Mouse (Mus musculus) CH12.LX (cell line): ENCODE results near the gene Galnt17. TPM values are rescaled to one million over a fixed set of nuclear protein-coding genes. Genes with fewer than 3 reads are reported as not detected.

Experiments used
- DNase-seq: peaks from one replicate; pipeline ENCODE4 v3.0.0-alpha.2; 2013; ENCODE audit errors: extremely low read depth
- H3K27ac ChIP-seq: 2 replicates; pipeline ENCODE4 v1.5.1; 2012; ENCODE audit warnings: low read depth, mild to moderate bottlenecking, control low read depth, moderate library complexity; ENCODE audit not compliant: insufficient read depth
- H3K27me3 ChIP-seq: replicated peaks from 2 replicates; pipeline ENCODE3; 2012; ENCODE audit warnings: inconsistent platforms
- H3K36me3 ChIP-seq, 2 experiments: replicated peaks in 1 of 2; 2 replicates each; pipeline versions ENCODE3 to v1.6.1; 2012; ENCODE audit warnings: inconsistent platforms in 1 of 2, low read length in 1 of 2, mild to moderate bottlenecking in 1 of 2, mixed read lengths in 1 of 2, moderate library complexity in 1 of 2; ENCODE audit not compliant: control insufficient read depth in 1 of 2, insufficient read depth in 1 of 2
- H3K4me1 ChIP-seq, 2 experiments: 2 replicates each; pipeline ENCODE4 v1.6.1; 2012; ENCODE audit warnings: inconsistent platforms in 1 of 2, moderate library complexity in 1 of 2; ENCODE audit not compliant: insufficient read depth in 2 of 2, control insufficient read depth in 1 of 2
- H3K4me2 ChIP-seq: 2 replicates; pipeline ENCODE4 v1.6.1; 2012; ENCODE audit warnings: low read depth, mild to moderate bottlenecking, control low read depth; ENCODE audit not compliant: poor library complexity, insufficient read depth, severe bottlenecking
- H3K4me3 ChIP-seq, 3 experiments: fragments of 150-350 bp in 1 of 3; sonication (generic) in 1 of 3; replicated peaks in 1 of 3; 2 replicates each; pipeline versions ENCODE3 to v1.5.1; 2011 to 2012; ENCODE audit warnings: low read depth in 2 of 3, low read length in 2 of 3, mild to moderate bottlenecking in 2 of 3, moderate library complexity in 2 of 3, control low read depth in 1 of 3, improper control_type of control experiment in 1 of 3, inconsistent platforms in 1 of 3, mixed read lengths in 1 of 3; ENCODE audit not compliant: poor library complexity in 1 of 3
- H3K79me2 ChIP-seq: replicated peaks from 2 replicates; pipeline ENCODE4 v1.6.1; 2012; ENCODE audit warnings: mild to moderate bottlenecking, moderate library complexity; ENCODE audit not compliant: control insufficient read depth, poor library complexity, insufficient read depth, severe bottlenecking; ENCODE audit errors: extremely low read depth
- H3K9ac ChIP-seq: 2 replicates; pipeline ENCODE4 v1.6.1; 2012; ENCODE audit warnings: low read depth, mild to moderate bottlenecking, control low read depth, moderate library complexity; ENCODE audit not compliant: insufficient read depth
- H3K9me3 ChIP-seq: replicated peaks from 2 replicates; pipeline ENCODE3; 2012; ENCODE audit warnings: low read length, inconsistent platforms, mixed read lengths
- CTCF ChIP-seq, 2 experiments: IDR thresholded peaks in 1 of 2; conservative IDR thresholded peaks in 1 of 2; 2 replicates each; pipeline ENCODE4 v1.5.1; 2011 to 2012; ENCODE audit warnings: low read depth in 2 of 2, low read length in 2 of 2, improper control_type of control experiment in 1 of 2, inconsistent platforms in 1 of 2, mild to moderate bottlenecking in 1 of 2, moderate library complexity in 1 of 2
- EP300 ChIP-seq: IDR thresholded peaks from 2 replicates; pipeline ENCODE4 v1.6.1; 2011; ENCODE audit warnings: low read length, improper control_type of control experiment
- ETS1 ChIP-seq: conservative IDR thresholded peaks from 2 replicates; pipeline ENCODE4 v1.6.1; 2012; ENCODE audit warnings: low read depth, mild to moderate bottlenecking, inconsistent platforms, low read length, improper control_type of control experiment, moderate library complexity
- HCFC1 ChIP-seq: IDR thresholded peaks from 2 replicates; pipeline ENCODE4 v1.6.1; 2012; ENCODE audit warnings: low read depth, mild to moderate bottlenecking, inconsistent platforms, low read length, improper control_type of control experiment
- IRF4 ChIP-seq: IDR thresholded peaks from 2 replicates; pipeline ENCODE4 v1.6.1; 2014; ENCODE audit warnings: low read depth, mild to moderate bottlenecking, inconsistent platforms, low read length, improper control_type of control experiment
- JUND ChIP-seq: conservative IDR thresholded peaks from 2 replicates; pipeline ENCODE4 v1.6.1; 2011; ENCODE audit warnings: low read depth, low read length, improper control_type of control experiment
- MAFK ChIP-seq: IDR thresholded peaks from 2 replicates; pipeline ENCODE4 v1.6.1; 2011; ENCODE audit warnings: low read length, improper control_type of control experiment; ENCODE audit not compliant: insufficient replicate concordance
- MAX ChIP-seq: IDR thresholded peaks from 2 replicates; pipeline ENCODE4 v1.6.1; 2011; ENCODE audit warnings: low read length, improper control_type of control experiment
- MEF2A ChIP-seq: IDR thresholded peaks from 2 replicates; pipeline ENCODE4 v1.6.1; 2014; ENCODE audit warnings: low read depth, mild to moderate bottlenecking, inconsistent platforms, low read length, improper control_type of control experiment, borderline replicate concordance
- MXI1 ChIP-seq: IDR thresholded peaks from 2 replicates; pipeline ENCODE4 v1.6.1; 2011; ENCODE audit warnings: mild to moderate bottlenecking, low read depth, low read length, improper control_type of control experiment
- MYC ChIP-seq: IDR thresholded peaks from 2 replicates; pipeline ENCODE4 v1.6.1; 2011; ENCODE audit warnings: low read depth, mild to moderate bottlenecking, improper control_type of control experiment, low read length
- NELFE ChIP-seq: IDR thresholded peaks from 2 replicates; pipeline ENCODE4 v1.6.1; 2011; ENCODE audit warnings: low read depth, low read length, improper control_type of control experiment
- NRF1 ChIP-seq: IDR thresholded peaks from 2 replicates; pipeline ENCODE4 v1.6.1; 2014; ENCODE audit warnings: low read depth, mild to moderate bottlenecking, inconsistent platforms, low read length, improper control_type of control experiment, moderate library complexity
- PAX5 ChIP-seq: IDR thresholded peaks from 2 replicates; pipeline ENCODE4 v1.6.1; 2012; ENCODE audit warnings: low read length, inconsistent platforms, mixed read lengths
- POLR2AphosphoS2 ChIP-seq: IDR thresholded peaks from 2 replicates; pipeline ENCODE4 v1.6.1; 2011; ENCODE audit warnings: low read depth, low read length, improper control_type of control experiment
- RCOR1 ChIP-seq: conservative IDR thresholded peaks from 2 replicates; pipeline ENCODE4 v1.6.1; 2012; ENCODE audit warnings: low read depth, mild to moderate bottlenecking, inconsistent platforms, low read length, improper control_type of control experiment
- SIN3A ChIP-seq: IDR thresholded peaks from 2 replicates; pipeline ENCODE4 v1.6.1; 2012; ENCODE audit warnings: low read length, improper control_type of control experiment, inconsistent platforms
- TCF12 ChIP-seq: IDR thresholded peaks from 2 replicates; pipeline ENCODE4 v1.6.1; 2014; ENCODE audit warnings: low read depth, mild to moderate bottlenecking, inconsistent platforms, low read length, improper control_type of control experiment
- UBTF ChIP-seq: IDR thresholded peaks from 2 replicates; pipeline ENCODE4 v1.6.1; 2012; ENCODE audit warnings: low read depth, mild to moderate bottlenecking, inconsistent platforms, low read length, improper control_type of control experiment, moderate library complexity
- USF1 ChIP-seq: IDR thresholded peaks from 2 replicates; pipeline ENCODE4 v1.6.1; 2014; ENCODE audit warnings: low read depth, mild to moderate bottlenecking, inconsistent platforms, low read length, improper control_type of control experiment
- ZKSCAN1 ChIP-seq: IDR thresholded peaks from 2 replicates; pipeline ENCODE4 v1.6.1; 2012; ENCODE audit warnings: low read depth, inconsistent platforms, low read length, improper control_type of control experiment, borderline replicate concordance
- ZNF384 ChIP-seq: IDR thresholded peaks from 2 replicates; pipeline ENCODE4 v1.6.1; 2012; ENCODE audit warnings: low read depth, low read length, improper control_type of control experiment, inconsistent platforms
- dilution Hi-C: fragments of 300-500 bp; cut with MboI; formaldehyde crosslinking; loops from 2 replicates; pipeline ENCODE4 v1.14.3; 2020; ENCODE audit warnings: low sequenced_read_pairs; ENCODE audit not compliant: extremely low pct_unique_long_range_greater_than_20kb, extremely low pct_ligation_motif_present
- in situ Hi-C: fragments of 300-500 bp; cut with MboI; formaldehyde crosslinking; loops from 3 replicates; pipeline ENCODE4 v1.14.3; 2019; ENCODE audit warnings: low sequenced_read_pairs, low pct_ligation_motif_present, low pct_unique_long_range_greater_than_20kb, mixed read lengths
- polyA plus RNA-seq: library from polyadenylated mRNA; unstranded; fragments of >175 nt; gene quantifications from 2 replicates; pipeline ENCODE4 v1.2.1, GENCODE M21; 2012; ENCODE audit warnings: low read depth; ENCODE audit not compliant: insufficient read length
- total RNA-seq, 2 experiments: library from RNA; depleted of rRNA; stranded (reverse); fragments of 300-350 nt in 1 of 2; fragments of >200 nt in 1 of 2; gene quantifications; 2 replicates each; pipeline ENCODE4 v1.2.3; 2012 to 2014

Galnt17 gene
- total and polyA plus RNA-seq, 3 experiments: 0.09 TPM; not detected in 2

- in situ Hi-C loops: no loop called here
- H3K4me3 ChIP-seq: no peak overlapping the region
- H3K27ac ChIP-seq: no peak overlapping the region
- no peaks in the 10 kb centered on the region for H3K79me2 ChIP-seq
- no peaks in the 10 kb centered on the region for H3K4me1 ChIP-seq
- TF ChIP-seq ZKSCAN1 (no peak), NRF1 (no peak), ZNF384 (no peak), MAFK (no peak), MYC (no peak), RCOR1 (no peak)
- H3K4me2 ChIP-seq: no peak overlapping the region
- no peaks in the 10 kb centered on the region for H3K36me3 ChIP-seq
- H3K9ac ChIP-seq: no peak overlapping the region
- DNase-seq: no peak
- H3K27me3 ChIP-seq: no peaks in the 10 kb centered on the region
- dilution Hi-C loops: no loop called here
- H3K9me3 ChIP-seq: peaks cover 60% of the 10 kb centered on the region
Observed at GRCm38 (mm10) chr5:131180756-131181155, 127.5 kb downstream of the Galnt17 start.

- Histone ChIP-seq H3K4me2 (no peak overlapping the region), H3K27me3 (no peaks in the 10 kb centered on the region), H3K27ac (no peak overlapping the region), H3K4me1 (no peaks in the 10 kb centered on the region), H3K4me3 (no peak overlapping the region), H3K79me2 (no peaks in the 10 kb centered on the region), H3K36me3 (no peaks in the 10 kb centered on the region), H3K9me3 (peaks cover 54% of the 10 kb centered on the region), H3K9ac (no peak overlapping the region)
- DNase-seq: no peak
- dilution Hi-C loops (no loop called here), in situ Hi-C loops (no loop called here)
- TF ChIP-seq CTCF (conservative IDR thresholded peaks at IDR 0.05 in 1 of 2, IDR thresholded peaks at IDR 0.05 in 1 of 2; ENCODE audit: low read depth in 2 of 2, low read length in 2 of 2): no peak
- TF ChIP-seq HCFC1: no peak
- TF ChIP-seq USF1: no peak
- TF ChIP-seq TCF12: no peak
- TF ChIP-seq MYC: no peak
- no peak for TF ChIP-seq EP300
- no peak for TF ChIP-seq RCOR1
- TF ChIP-seq ZKSCAN1: no peak
- no peak for TF ChIP-seq JUND
- TF ChIP-seq UBTF: no peak
- no peak for TF ChIP-seq MAX
- TF ChIP-seq NELFE: no peak
- TF ChIP-seq SIN3A: no peak
- no peak for TF ChIP-seq POLR2AphosphoS2
- TF ChIP-seq IRF4: no peak
- no peak for TF ChIP-seq ETS1
- TF ChIP-seq NRF1: no peak
- TF ChIP-seq PAX5: no peak
- TF ChIP-seq MXI1: no peak
- TF ChIP-seq MEF2A: no peak
Observed at GRCm38 (mm10) chr5:131177851-131178250, 130.4 kb downstream of the Galnt17 start.
